Mouse (Mus musculus) mouse embryonic stem cell (cell line): ENCODE data around the gene Dpep2nb.
"Not testable (repeated sequence)": the region's sequence is repeated elsewhere in the genome, so short reads cannot be mapped to it uniquely, and the experiment has no call there.

Experiments
- in situ Hi-C, 2 experiments: fragments of 300-500 bp; cut with MboI; formaldehyde crosslinking; loops; 1 replicate in 1 of 2; 3 replicates in 1 of 2; pipeline ENCODE4 v1.14.3; 2019 to 2020; ENCODE audit warnings: low sequenced_read_pairs in 2 of 2, low pct_unique_long_range_greater_than_20kb in 1 of 2, mixed read lengths in 1 of 2; ENCODE audit not compliant: unreplicated experiment in 1 of 2

Gene Dpep2nb

GRCm38 (mm10) chr8:106010748-106011642 is 5.2 kb upstream of the Dpep2nb start:
- in situ Hi-C loops: loop anchor here in 1 of 2 experiments (10.0 kb wide), 1 partner anchor 296 kb away; no protein-coding TSS in a partner anchor

- in situ Hi-C loops: not testable (repeated sequence)
These were observed 2.1 kb upstream of the Dpep2nb start for GRCm38 (mm10) chr8:106007891-106008290.

- in situ Hi-C loops: no loop called here
These were observed 1.4 kb upstream of the Dpep2nb start for GRCm38 (mm10) chr8:106007135-106007534.

GRCm38 (mm10) chr8:106006413-106006812 is 638 bp upstream of the Dpep2nb start:
- in situ Hi-C loops: no loop called here

GRCm38 (mm10) chr8:106004538-106005207 is 1.1 kb downstream of the Dpep2nb start:
- in situ Hi-C loops: no loop called here

GRCm38 (mm10) chr8:106001908-106002307 is 3.9 kb downstream of the Dpep2nb start:
- in situ Hi-C loops: no loop called here

- in situ Hi-C loops: no loop called here
These were observed 6.8 kb downstream of the Dpep2nb start for GRCm38 (mm10) chr8:105998971-105999370.

- in situ Hi-C loops: no loop called here
These were observed 9.4 kb downstream of the Dpep2nb start for GRCm38 (mm10) chr8:105996359-105996758.

GRCm38 (mm10) chr8:105993226-105993625 is 12.5 kb downstream of the Dpep2nb start:
- in situ Hi-C loops: no loop called here

- in situ Hi-C loops: no loop called here
These were observed 13.3 kb downstream of the Dpep2nb start for GRCm38 (mm10) chr8:105992499-105992898.

GRCm38 (mm10) chr8:105991546-105991945 is 14.2 kb downstream of the Dpep2nb start:
- in situ Hi-C loops: no loop called here

GRCm38 (mm10) chr8:105990856-105991387 is 14.9 kb downstream of the Dpep2nb start, which contains the start of gene Dus2:
TSS of gene Dus2 (plus strand) at chr8:105991337.
- in situ Hi-C loops: no loop called here

- in situ Hi-C loops: no loop called here
These were observed 17.2 kb downstream of the Dpep2nb start for GRCm38 (mm10) chr8:105988546-105988945.

GRCm38 (mm10) chr8:105983406-105983805 is 22.4 kb downstream of the Dpep2nb start:
- in situ Hi-C loops: not testable (repeated sequence)

GRCm38 (mm10) chr8:105981146-105981545 is 24.6 kb downstream of the Dpep2nb start:
- in situ Hi-C loops: no loop called here

GRCm38 (mm10) chr8:105979325-105979724 is 26.4 kb downstream of the Dpep2nb start, which contains the start of gene Dpep3:
TSS of gene Dpep3 (minus strand) at chr8:105979429.
- in situ Hi-C loops: no loop called here

- in situ Hi-C loops: no loop called here
These were observed 30.4 kb downstream of the Dpep2nb start for GRCm38 (mm10) chr8:105975363-105975762.

GRCm38 (mm10) chr8:105971019-105971720 is 34.6 kb downstream of the Dpep2nb start:
- in situ Hi-C loops: no loop called here

- in situ Hi-C loops: no loop called here
These were observed 36.4 kb downstream of the Dpep2nb start for GRCm38 (mm10) chr8:105969367-105969766.
